Mouse (Mus musculus): ENCODE measurements around the gene Lonrf2. TPM values are rescaled to one million over a fixed set of nuclear protein-coding genes. Genes with fewer than 3 reads are reported as not detected.

Gene Lonrf2
- total and polyA plus RNA-seq, 3 experiments: not detected

GRCm38 (mm10) chr1:38777500-38777899 lies 59.0 kb downstream of the Lonrf2 start:
- H3K4me3 ChIP-seq (replicated peaks in 1 of 3; ENCODE audit: low read depth in 2 of 3, low read length in 2 of 3, poor library complexity in 1 of 3): no peak overlapping the region
- in situ Hi-C loops (cut with MboI; ENCODE audit: low pct_ligation_motif_present, low pct_unique_long_range_greater_than_20kb, low sequenced_read_pairs): no loop called here
- peaks cover 16 to 63% of the 10 kb centered on the region in 2 experiments for H3K4me1 ChIP-seq (ENCODE audit: control insufficient read depth in 1 of 2, insufficient read depth in 2 of 2)
- 0 out of 2 replicates have a peak overlapping the region, but pooled peaks have one; percentile 2 for H3K4me2 ChIP-seq (ENCODE audit: insufficient read depth, low read depth, poor library complexity, severe bottlenecking)
- dilution Hi-C loops (cut with MboI; ENCODE audit: extremely low pct_ligation_motif_present, extremely low pct_unique_long_range_greater_than_20kb, low sequenced_read_pairs): no loop called here
- peak overlapping the region; percentile 91; the same call in 1 of the 2 replicates for H3K27ac ChIP-seq (ENCODE audit: insufficient read depth, low read depth)
- peaks cover 21% of the 10 kb centered on the region for H3K9me3 ChIP-seq (replicated peaks; ENCODE audit: low read length)
- H3K79me2 ChIP-seq (replicated peaks; ENCODE audit: control insufficient read depth, extremely low read depth, insufficient read depth, poor library complexity, severe bottlenecking): no peaks in the 10 kb centered on the region
- TF ChIP-seq SMC3 (IDR thresholded peaks at IDR 0.05; ENCODE audit: low read depth, low read length): no peak
- TF ChIP-seq TBP (conservative IDR thresholded peaks at IDR 0.05; ENCODE audit: low read depth, low read length): 0 out of 2 replicates have a peak, but pooled peaks have one; percentile 51
- peak; percentile 72 for TF ChIP-seq ZMIZ1 (IDR thresholded peaks at IDR 0.05; ENCODE audit: low read depth, low read length)
- TF ChIP-seq NELFE (IDR thresholded peaks at IDR 0.05; ENCODE audit: low read depth, low read length): 0 out of 2 replicates have a peak, but pooled peaks have one; percentile 35
- peak; percentile 64 for TF ChIP-seq MYC (IDR thresholded peaks at IDR 0.05; ENCODE audit: low read depth, low read length)
- TF ChIP-seq JUN (IDR thresholded peaks at IDR 0.05; ENCODE audit: insufficient read depth, low read depth, low read length): peak; percentile 91
- no peak for TF ChIP-seq CTCF (conservative IDR thresholded peaks at IDR 0.05 in 1 of 2, IDR thresholded peaks at IDR 0.05 in 1 of 2; ENCODE audit: low read depth in 2 of 2, low read length in 2 of 2)
- peak; percentile 91 for TF ChIP-seq CHD2 (IDR thresholded peaks at IDR 0.05; ENCODE audit: low read length)
- TF ChIP-seq BHLHE40 (IDR thresholded peaks at IDR 0.05; ENCODE audit: low read depth, low read length): peak; percentile 95
- TF ChIP-seq NRF1 (IDR thresholded peaks at IDR 0.05; ENCODE audit: low read depth, low read length): 0 out of 2 replicates have a peak, but pooled peaks have one; percentile 17
- no peak for TF ChIP-seq MXI1 (IDR thresholded peaks at IDR 0.05; ENCODE audit: low read depth, low read length)
- no peak for TF ChIP-seq ZKSCAN1 (IDR thresholded peaks at IDR 0.05; ENCODE audit: borderline replicate concordance, low read depth, low read length)
- no peak for TF ChIP-seq USF2 (conservative IDR thresholded peaks at IDR 0.05; ENCODE audit: low read depth, low read length)
- TF ChIP-seq UBTF (IDR thresholded peaks at IDR 0.05; ENCODE audit: low read depth, low read length): no peak
- TF ChIP-seq POLR2AphosphoS2 (IDR thresholded peaks at IDR 0.05; ENCODE audit: low read depth, low read length): no peak
- no peak; the same call in 1 of the 2 replicates for TF ChIP-seq RAD21 (IDR thresholded peaks at IDR 0.05; ENCODE audit: low read depth, low read length)
- TF ChIP-seq SIN3A (IDR thresholded peaks at IDR 0.05; ENCODE audit: low read length): no peak
- no peak for TF ChIP-seq ZC3H11A (IDR thresholded peaks at IDR 0.05; ENCODE audit: low read depth, low read length)
- peak; percentile 30 for TF ChIP-seq ELF1 (IDR thresholded peaks at IDR 0.05; ENCODE audit: low read depth, low read length)
- TF ChIP-seq MAX (IDR thresholded peaks at IDR 0.05; ENCODE audit: low read length): 0 out of 2 replicates have a peak, but pooled peaks have one; percentile 48
- peak; percentile 99 for TF ChIP-seq MAFK (IDR thresholded peaks at IDR 0.05; ENCODE audit: insufficient replicate concordance, low read length)
- peak; percentile 95 for TF ChIP-seq ETS1 (conservative IDR thresholded peaks at IDR 0.05; ENCODE audit: low read depth, low read length)
- 0 out of 2 replicates have a peak, but pooled peaks have one; percentile 19 for TF ChIP-seq KAT2A (IDR thresholded peaks at IDR 0.05; ENCODE audit: insufficient replicate concordance, low read length)
- peak; percentile 44; the same call in 1 of the 2 replicates for TF ChIP-seq HCFC1 (IDR thresholded peaks at IDR 0.05; ENCODE audit: low read depth, low read length)
- peak; percentile 94 for TF ChIP-seq JUND (conservative IDR thresholded peaks at IDR 0.05; ENCODE audit: low read depth, low read length)
- TF ChIP-seq MAZ (IDR thresholded peaks at IDR 0.05; ENCODE audit: low read depth, low read length): peak; percentile 90
- TF ChIP-seq GABPA (IDR thresholded peaks at IDR 0.05; ENCODE audit: insufficient replicate concordance, low read depth, low read length): no peak
- TF ChIP-seq IRF4 (IDR thresholded peaks at IDR 0.05; ENCODE audit: low read depth, low read length): peak; percentile 99
- TF ChIP-seq PAX5 (IDR thresholded peaks at IDR 0.05; ENCODE audit: low read length): no peak
- TF ChIP-seq E2F4 (IDR thresholded peaks at IDR 0.05; ENCODE audit: insufficient replicate concordance, low read depth, low read length): no peak
- TF ChIP-seq USF1 (IDR thresholded peaks at IDR 0.05; ENCODE audit: low read depth, low read length): no peak
- no peak for TF ChIP-seq POLR2A (IDR thresholded peaks at IDR 0.05; ENCODE audit: low read depth, low read length)
- TF ChIP-seq CHD1 (IDR thresholded peaks at IDR 0.05; ENCODE audit: low read depth, low read length): no peak
- peak; percentile 99 for TF ChIP-seq TCF12 (IDR thresholded peaks at IDR 0.05; ENCODE audit: low read depth, low read length)
- peak; percentile 57 for TF ChIP-seq ZNF384 (IDR thresholded peaks at IDR 0.05; ENCODE audit: low read depth, low read length)
- TF ChIP-seq RCOR1 (conservative IDR thresholded peaks at IDR 0.05; ENCODE audit: low read depth, low read length): peak; percentile 99
- TF ChIP-seq MEF2A (IDR thresholded peaks at IDR 0.05; ENCODE audit: borderline replicate concordance, low read depth, low read length): peak; percentile 99
- peak; percentile 99 for TF ChIP-seq EP300 (IDR thresholded peaks at IDR 0.05; ENCODE audit: low read length)
- H3K36me3 ChIP-seq (replicated peaks in 1 of 2; ENCODE audit: control insufficient read depth in 1 of 2, insufficient read depth in 1 of 2, low read length in 1 of 2): no peaks in the 10 kb centered on the region
- H3K9ac ChIP-seq (ENCODE audit: insufficient read depth, low read depth): no peak overlapping the region
- no peaks in the 10 kb centered on the region for H3K27me3 ChIP-seq (replicated peaks)
- DNase-seq (ENCODE audit: extremely low read depth): peak; percentile 99
